Mouse (Mus musculus) left cerebral cortex, postnatal 10 days (tissue): ENCODE data around the gene Hmga1b. TPM values are rescaled to one million over a fixed set of nuclear protein-coding genes. Genes with fewer than 3 reads are reported as not detected.
"Not testable (repeated sequence)": the region's sequence is repeated elsewhere in the genome, so short reads cannot be mapped to it uniquely, and the experiment has no call there.

Experiments
- DNase-seq, 2 experiments: peaks; one replicate each; pipeline ENCODE4 v3.0.0; 2021 to 2022; ENCODE audit warnings: low spot score in 2 of 2, mixed read lengths in 1 of 2; ENCODE audit errors: extremely low spot score in 1 of 2
- intact Hi-C: fragments of 180-260 bp; cut with DNase I; formaldehyde crosslinking; loops from one replicate; pipeline ENCODE4 v1.15.1; 2025
- total RNA-seq, 2 experiments: library from RNA; stranded (reverse); gene quantifications; 2 replicates each; pipeline ENCODE4 v1.2.3; 2021

The Hmga1b gene
- total RNA-seq, 2 experiments from 2014 or later, result 25.0 to 46.6 TPM

DNA sequence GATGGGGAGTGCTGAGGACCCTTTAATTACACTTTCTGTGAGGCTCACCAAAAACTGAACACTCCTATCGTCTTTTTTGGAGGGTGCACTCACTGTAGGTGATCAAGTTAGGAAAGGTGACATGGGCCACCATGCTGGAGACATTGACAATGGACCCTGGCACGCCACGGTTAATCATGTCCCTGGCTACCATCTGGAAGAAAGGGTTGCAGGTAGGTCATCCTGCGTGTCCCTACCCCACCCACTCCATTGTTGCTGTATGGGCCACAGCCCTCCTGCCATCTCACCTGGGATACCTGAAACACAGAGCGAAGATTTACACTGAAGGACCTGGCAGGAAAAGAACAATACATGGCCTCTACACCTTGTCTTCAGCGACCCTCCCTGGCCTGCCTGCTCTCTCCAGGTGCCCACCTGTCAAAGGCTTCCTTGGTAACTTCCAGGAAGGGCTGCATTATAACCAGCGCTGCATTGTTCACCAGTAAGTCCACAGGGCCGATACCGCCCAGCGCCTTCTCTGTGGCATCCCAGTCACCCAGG lies 32.2 kb upstream of the Hmga1b start:
- intact Hi-C loops, result no loop called here
- DNase-seq, result no peak

DNA sequence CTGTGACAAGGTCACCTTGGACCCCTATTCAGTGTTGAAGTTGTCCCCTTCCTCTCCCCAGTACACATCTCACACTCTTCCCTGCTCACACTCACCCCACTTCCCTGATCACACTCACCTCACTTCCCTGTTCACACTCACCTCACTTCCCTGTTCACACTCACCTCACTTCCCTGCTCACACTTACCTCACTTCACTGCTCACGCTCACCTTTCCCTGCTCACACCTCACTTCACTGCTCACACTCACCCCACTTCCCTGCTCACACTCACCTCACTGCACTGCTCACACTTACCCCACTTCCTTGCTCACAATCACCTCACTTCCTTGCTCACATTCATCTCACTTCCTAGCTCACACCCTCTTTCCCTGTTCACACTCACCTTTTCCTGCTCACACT lies 31.2 kb upstream of the Hmga1b start:
- DNase-seq, result no peak
- intact Hi-C loops, result no loop called here

DNA sequence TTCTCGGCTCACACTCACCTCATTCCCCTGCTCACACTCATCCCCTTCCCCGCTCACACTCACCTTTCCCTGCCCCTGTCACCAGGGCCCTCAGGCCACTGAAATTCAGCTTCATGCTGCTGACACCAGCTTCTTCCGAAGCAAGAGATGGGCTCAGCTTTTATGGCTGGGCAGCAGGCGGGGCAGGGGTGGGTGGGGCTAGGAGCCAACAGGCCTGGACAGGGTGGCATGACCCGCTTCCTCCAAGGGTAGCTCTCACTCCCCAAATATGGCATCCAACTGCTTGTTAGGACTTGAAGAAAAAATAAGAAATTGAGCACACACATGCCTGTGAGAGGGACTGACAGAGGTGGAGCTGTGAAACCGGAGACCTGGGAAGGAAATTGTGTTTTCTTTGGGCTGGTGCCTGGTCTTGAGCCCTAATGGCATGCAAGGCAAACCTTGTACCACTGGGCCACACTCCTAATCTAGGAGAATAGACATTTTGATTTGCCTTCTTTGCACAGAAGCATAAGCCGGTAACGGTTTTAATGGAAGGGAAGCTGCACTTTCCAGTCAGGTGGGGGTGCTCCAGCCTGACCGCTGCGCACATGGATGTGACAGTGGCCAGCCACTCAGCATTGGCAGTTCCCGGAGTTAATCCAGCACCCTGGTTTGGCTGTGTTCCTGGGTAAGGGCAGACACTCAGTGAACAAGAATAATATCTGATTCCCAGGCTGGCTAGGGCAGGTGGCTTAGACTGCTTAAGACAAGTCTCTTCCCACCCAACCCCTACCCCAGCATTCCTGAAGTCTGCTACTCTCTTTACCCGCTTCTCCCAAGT lies 30.5 kb upstream of the Hmga1b start, which contains the start of gene Cbr2:
TSS of gene Cbr2 (minus strand) at position 257 of the 823 bp plus-strand sequence.
- no peak for DNase-seq
- intact Hi-C loops, result no loop called here

DNA sequence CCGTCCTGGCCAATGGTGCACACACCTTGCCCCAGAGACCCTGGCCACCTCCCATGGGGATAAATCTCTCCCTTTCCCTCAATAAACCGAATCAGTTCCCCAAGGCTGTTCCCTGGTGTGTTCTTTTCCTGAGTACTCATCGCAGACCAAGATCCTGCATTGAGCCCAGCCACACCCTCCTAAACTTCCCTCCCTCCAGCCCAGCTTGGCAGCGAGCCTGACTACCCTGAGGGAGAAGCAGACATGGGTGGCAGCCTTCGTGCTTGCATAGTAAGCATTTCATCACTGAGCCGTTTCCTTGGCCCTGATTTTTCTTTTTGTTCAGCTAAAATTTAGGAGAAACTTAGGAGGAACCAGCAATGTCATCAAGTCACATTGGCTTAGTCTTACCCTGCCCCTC lies 29.1 kb upstream of the Hmga1b start:
- intact Hi-C loops, result no loop called here
- DNase-seq, result peak in 1 of 2 experiments; percentile 65

DNA sequence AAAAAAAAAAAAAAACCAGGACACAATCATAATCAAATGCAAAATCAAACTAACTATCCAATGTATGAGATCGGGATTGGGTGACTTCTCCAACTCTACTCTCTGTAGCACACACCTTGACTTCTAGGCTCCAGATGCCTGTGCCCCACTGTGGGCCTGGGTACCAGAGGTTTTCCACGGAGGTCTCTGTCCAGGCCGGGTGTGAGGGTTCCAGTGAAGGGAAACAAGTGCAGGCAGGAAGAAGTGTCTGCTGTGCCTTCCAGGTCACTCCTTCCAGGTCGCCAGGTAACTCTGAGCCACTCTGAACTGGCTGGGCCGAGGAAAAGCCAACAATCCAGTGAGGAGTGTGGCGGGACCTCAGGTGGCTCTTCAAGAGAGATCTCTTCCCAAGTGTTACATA lies 26.2 kb upstream of the Hmga1b start:
- no peak for DNase-seq
- intact Hi-C loops, result no loop called here

DNA sequence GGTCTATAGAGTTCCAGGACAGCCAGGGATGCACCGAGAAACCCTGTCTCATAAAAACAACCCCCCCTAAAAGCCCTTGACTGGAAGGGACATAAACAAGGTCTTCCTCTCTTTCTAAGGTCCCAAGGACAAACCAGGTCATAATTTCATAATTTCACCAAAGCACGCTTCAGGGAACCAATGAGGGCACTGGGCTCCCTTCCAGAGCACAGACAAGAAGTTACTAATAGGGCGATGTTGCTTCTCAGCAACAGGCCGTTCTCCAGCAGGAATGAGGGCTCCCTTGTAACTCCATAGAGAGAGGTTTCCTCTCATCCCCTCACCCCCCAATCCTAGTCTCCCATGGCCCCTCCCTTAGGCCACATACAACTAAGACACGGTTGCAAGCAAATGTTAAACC lies 21.6 kb upstream of the Hmga1b start:
- DNase-seq, result no peak
- intact Hi-C loops, result no loop called here

DNA sequence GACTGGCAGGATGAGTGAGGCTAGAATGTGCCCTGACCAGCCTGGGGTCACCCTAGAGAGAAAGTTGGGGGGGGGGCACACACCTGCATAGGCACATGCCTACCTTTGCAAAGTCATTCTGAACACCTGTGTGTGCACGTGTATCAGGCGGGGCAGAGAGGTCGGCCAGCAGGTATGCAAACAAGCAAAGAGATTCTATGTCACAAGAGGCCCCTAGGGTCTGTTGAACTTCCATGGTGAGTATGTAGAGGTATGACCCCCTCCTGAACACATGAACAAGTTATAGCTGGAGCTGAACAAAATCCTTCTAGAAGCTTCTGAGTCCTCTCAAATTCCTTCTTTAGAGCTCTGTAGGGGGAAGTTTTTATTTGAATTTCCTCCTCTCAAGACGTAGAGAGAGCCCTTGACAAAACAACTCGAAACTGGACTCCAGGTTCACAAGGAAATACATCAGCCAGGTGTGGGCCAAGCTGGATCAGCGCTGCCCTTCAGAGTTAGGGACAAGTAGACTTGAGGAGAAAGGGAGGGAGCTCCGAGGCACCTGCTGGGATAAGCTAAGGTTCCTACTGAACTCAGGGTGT lies 18.4 kb upstream of the Hmga1b start:
- intact Hi-C loops, result no loop called here
- DNase-seq, result no peak

DNA sequence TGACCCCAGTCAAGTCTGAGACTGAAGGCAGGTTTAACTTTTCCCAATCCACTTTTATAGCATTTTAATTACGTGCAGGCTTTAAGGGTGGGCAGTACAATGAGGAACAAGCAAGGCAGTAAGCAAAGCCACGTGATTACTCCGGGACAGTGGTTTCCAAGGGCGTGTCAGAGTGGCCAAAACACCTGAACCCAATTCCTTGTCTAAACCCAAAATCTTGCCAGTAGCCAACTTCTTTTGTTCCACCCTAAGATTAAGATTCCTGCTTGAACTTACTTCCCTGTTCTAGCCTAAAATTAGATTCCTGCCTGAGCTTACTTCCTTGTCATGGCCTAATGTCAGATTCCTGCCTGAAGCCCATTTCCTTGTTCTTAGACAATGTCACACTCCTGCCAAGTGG lies 14.6 kb upstream of the Hmga1b start:
- no peak for DNase-seq
- intact Hi-C loops, result no loop called here

DNA sequence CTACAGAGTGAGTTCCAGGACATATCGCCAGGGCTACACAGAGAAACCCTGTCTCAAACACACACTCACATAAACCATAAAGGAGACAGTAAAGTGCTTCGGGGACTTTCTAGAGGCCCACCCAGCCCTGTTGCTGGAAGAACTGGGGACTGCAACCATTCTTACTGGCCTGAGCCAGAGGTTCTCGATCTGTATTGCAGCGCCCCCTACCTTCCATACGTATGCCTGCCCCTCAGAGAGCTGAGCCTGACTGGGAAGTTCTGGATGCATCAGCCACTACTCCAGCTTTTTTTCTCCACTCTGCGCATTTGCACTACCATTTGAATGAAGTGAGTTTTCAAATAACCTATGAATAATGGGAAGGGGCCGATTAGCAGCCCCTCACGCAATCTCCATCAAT lies 13.2 kb upstream of the Hmga1b start:
- intact Hi-C loops, result no loop called here
- no peak for DNase-seq

DNA sequence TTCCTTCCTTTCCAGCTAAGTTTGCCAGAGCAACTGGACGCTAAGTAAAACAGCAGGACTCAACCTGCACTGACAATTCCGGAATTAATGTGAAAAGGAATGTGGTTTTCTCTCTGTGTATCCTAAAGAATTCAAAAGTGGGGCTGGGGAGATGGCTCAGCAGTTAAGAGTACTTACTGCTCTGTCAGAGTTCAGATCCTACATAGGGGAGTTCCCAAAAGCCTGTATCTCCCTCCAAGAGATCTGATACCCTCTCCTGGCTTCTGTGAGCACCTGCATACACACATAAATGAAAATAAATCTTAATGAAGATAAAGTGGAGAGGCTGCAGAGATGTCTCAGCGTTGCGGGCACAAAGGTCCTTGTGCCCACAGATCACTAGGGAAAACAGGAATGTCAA lies 11.0 kb upstream of the Hmga1b start:
- intact Hi-C loops, result no loop called here
- no peak for DNase-seq

DNA sequence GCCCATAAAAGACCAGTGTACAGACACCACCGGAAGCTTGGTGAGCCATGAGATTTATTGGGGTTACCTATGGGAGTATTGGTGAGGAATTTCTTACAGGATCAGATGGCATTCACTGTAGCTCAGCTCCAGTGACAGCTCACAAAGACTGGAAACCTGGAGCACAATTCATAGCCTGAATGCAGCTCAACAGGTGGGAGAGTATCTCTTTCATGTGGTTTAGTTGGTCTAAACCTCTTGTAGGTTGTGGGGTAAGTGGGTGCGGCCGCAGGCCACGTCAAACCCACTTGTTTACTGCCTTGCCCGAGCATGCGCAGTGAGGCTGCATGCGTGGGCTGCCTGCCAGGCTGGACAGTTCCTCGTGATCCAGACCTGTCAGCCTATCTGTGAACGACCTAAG lies 2.4 kb upstream of the Hmga1b start:
- DNase-seq, result no peak
- intact Hi-C loops, result no loop called here

DNA sequence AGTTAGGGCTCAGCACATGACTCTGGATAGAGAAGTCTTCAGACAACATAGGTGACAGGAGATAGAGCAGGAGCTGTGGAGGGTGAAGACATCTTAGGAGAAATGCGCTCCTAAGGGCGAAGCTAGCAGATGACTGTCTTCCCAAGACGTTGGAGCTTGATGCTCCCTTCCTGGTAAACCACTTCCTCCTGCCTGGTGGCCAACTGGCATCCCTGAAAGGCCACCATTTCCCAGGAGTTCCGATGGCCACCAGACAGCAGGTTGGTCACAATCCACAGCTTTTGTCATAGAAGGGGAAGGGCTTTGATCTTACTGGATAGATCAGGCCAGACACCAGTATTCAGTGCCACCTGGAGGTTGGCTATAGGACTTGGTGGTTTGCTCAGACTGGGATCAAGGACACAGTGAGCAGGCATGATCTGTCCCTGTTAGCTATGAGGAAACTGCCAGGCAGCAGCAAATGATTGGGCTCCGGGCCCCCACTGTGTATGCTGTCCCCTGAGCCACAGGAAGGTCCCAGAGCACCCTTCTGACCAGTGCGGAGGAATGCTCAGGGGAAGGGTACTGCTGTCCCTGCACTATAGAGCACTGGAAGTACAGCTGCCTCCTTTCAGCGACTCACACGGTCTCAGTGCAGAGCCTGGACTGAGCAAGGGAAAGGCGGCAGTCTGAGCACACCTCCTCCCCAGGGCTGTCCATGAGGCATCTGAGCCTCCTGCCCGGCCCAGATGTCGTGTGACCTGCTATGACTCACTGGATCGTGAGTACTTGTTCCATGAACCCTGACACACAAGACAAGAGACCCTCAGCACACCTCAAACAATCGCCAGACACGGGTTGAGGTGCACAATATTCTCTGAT lies 553 bp upstream of the Hmga1b start:
- no peak for DNase-seq
- intact Hi-C loops, result no loop called here

DNA sequence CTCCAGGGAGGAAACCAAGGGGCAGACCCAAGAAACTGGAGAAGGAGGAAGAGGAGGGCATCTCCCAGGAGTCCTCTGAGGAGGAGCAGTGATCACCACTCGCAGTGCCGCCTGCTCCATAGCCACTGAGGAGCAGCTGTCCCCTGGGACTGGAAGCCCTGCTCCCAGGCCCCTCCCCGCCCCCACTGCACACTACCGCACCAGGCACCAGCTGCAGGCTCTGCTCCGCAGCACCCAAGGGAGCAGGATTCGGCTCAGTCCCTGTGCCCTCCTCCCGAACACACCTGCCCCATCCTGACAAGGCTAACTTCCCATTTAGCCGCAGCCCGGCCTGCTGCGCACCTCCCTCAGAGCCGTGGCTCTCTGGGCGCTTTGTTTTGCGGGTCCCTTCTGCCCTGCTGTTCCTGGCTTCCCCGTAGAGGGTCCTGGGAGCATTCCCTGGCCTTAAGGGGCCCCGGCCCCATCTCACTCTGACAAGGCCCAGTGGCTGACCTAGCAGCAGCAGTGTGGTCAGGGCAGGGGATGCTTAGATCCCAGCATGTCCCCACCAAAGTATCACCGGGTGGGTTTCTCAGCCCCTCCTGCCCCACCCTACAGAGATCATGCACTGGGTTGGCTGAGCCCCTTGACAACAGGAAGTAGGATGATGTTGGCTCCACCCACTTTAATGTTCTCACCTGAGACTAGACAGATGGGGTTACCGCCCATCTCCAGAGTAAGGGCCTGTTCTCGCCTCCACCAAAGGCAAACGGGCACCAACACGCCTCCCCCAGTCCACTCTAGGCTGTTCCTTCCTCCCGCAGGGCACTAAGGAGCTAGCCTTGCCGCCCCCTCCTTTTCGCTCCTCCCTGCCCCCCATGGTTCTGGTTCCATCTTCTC lies 766 bp downstream of the Hmga1b start:
- intact Hi-C loops, DNase-seq: not testable (repeated sequence)

DNA sequence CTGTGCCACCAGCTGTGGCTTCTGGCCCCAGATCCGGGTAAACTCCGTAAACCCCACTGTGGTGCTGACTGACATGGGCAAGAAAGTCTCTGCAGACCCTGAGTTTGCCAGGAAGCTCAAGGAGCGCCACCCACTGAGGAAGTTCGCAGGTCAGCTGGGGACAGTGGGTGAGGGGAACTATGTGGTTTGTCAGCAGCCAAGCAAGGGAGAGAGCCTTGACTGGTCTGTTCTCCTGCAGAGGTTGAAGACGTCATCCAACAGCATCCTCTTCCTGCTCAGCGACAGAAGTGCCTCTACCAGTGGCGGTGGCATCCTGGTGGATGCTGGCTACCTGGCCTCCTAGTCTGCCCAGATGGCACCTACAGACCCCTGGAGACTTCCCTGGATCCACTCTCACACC lies 4.4 kb downstream of the Hmga1b start:
- DNase-seq, intact Hi-C loops: not testable (repeated sequence)

DNA sequence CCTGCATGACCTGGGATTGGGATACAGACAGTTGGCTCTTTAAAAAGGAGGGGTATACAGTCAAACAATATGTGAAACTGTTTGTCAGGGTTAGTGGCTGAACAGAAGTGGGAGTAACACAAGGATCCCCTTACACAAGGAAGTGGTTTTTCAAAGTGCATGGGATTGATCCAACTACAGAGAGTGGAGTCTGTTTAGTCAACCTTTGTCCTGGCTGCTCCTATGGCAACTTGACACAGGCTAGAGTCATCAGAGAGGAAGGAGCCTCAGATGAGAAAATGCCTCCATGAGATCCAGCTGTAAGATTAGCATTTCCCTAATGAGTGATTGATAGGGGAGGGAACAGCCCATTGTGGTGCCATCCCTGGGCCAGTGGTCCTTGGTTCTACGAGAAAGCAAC lies 5.6 kb downstream of the Hmga1b start:
- no peak for DNase-seq
- intact Hi-C loops, result no loop called here

DNA sequence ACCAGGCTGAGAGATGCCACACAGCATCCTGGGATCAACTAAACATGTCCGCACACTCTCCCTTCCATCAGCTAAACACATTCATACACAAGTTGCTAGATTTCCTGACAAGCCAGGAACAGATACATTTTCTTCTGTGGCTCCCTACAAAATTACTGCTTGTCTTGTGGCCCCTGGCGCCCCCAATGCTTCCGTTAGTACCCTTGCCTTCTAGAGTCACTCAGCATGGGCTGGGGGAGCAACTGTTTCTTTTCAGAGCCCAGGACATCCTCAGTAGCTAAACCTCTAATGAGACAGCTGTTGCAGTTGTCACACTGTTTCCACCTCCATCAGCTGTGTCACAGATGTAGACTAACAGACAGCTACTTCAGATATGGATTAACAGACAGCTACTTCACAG lies 10.2 kb downstream of the Hmga1b start:
- intact Hi-C loops, result no loop called here
- no peak for DNase-seq

DNA sequence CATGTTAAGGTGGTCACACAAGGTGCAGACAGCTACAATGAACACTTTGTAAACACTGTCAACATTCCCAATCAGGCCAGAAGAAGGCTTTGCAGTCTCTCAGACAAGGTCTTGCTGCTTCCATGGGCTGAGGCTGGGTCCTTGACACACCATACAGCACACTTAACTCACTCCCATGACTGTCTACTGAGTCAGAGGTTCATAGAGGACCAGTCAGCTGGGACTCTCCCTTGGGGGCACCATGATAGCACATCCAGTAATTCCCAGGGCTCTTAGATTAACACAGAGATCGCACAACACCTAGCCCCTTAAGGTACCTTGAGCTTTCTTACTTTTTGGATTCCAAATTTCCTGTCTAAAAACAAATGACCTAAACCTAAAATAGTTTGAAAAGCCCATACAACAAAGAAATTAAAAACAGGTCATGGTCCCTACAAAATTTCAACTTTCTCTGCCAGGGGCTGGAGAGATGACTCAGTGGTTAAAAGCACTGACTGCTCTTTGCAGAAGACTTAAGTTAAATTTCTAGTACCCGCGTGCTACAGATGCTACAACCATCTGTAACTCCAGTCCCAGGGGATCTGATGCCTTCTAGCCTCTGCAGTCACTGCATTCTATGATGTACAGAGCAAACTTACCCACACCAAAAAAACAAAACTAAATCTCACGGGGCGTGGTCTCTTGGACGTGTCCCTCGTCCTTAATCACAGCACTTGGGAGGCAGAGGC lies 11.0 kb downstream of the Hmga1b start:
- intact Hi-C loops, result no loop called here
- DNase-seq, result no peak
